Mouse (Mus musculus): ENCODE data around the gene Ltb4r2.

Ltb4r2 gene

DNA sequence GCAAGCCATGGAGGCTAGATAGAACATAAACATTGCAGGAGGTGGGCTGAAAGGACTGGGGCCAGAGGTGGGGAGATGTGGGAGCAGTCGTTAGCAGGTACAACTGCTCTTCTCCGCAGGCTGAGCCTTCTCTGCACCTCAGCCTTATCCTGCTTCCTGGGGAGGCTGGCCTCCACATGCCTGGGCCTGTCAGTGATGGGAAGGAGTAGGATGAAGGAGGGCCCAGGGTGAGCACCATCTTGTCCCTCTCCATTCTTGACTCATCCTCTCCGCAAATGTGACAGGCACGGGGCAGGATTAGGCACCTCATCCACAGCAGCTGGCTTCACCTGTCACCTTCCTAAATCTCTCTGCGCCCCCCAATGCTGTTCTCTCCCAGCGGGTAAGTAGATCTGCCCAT lies at the start of gene Ltb4r2:
Gene Ltb4r2, plus strand, starts transcription at position 266 of the 400 bp plus-strand sequence.
- no peak for DNase-seq (ENCODE audit: low read depth, low spot score)

GRCm38 (mm10) chr14:55711786-55712185 lies 49.4 kb upstream of the Ltb4r2 start:
- no peak for DNase-seq (ENCODE audit: low read depth, low spot score)

DNA sequence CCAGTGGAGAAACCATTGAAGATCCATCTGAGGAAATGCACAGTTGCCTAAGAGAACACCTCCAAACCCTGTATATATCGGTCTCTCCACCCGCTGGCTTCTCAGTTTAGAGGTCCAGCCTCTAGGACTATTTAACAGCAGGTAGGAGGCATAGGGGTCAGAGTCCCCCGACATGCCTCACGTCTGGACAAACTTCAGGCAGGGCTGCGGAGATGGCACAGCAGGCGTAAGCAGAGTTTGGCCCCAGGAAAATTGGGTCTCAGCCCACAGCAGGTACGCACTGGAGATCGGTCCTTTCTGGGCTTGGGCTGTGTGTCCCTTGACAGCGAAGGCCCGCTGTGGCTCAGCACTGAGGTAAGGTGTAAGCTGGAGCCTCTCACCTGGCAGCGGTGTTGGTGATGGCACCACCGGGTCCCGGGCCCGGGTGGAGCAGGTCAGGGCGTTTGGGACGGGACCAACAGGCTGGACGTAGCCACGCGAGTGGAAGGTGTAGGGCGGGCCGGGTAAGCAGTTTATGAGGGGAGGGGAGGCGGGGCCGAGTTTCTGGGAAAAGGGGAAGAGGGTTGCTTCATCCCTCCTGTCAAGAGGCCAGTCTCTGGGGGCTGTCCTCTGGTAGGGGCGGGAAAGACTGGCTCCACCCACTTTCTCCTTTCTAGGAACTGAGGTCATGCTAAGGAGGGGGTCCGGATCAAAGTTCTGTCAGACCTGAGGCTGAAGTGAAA lies 48.1 kb upstream of the Ltb4r2 start:
- no peak for DNase-seq (ENCODE audit: low read depth, low spot score)

GRCm38 (mm10) chr14:55713729-55714122 lies 47.5 kb upstream of the Ltb4r2 start, which contains the start of gene Tgm1:
TSS of gene Tgm1 (minus strand) at chr14:55713926.
- no peak for DNase-seq (ENCODE audit: low read depth, low spot score)

- no peak for DNase-seq (ENCODE audit: low read depth, low spot score)
These were observed 46.3 kb upstream of the Ltb4r2 start for GRCm38 (mm10) chr14:55714893-55715292.

DNA sequence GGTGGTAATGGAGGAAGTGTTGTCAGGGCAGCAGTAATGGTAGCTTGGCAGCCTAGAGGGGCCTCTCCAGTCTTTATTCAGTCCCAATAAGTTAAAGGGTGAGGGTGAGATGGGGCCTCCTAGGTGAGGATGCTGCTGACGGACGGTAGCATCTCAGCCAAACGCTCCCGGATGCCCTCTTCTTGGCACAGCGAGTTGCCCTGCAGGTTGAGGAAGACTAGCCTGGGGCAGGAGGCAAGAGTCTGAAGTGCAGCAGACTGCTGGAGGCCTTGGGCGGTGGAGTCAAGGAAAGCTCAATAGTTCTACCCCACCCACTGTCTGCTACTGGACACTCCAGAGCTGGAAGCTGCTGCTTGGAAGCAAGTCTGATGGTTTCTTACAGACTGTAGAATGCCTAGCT lies 45.0 kb upstream of the Ltb4r2 start:
- DNase-seq (ENCODE audit: low read depth, low spot score): no peak

DNA sequence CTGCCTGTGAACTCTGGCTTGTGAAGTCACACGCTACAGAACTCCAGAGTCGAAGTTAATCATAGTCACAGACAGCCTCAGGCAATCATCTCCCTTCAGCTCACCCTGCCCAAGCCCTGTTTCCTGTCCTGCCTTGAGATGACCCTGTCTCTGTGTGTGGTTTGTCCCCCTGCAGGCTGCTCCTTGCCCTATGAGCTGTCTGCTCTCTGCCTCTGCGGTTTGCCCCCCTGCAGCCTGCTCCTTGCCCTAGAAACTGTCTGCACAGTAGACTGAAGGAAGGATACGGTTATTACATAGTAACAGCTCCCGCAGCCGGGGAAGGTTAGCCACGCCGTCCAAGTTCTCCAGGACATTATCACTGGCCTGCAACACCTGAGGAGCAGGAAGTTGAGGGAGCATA lies 44.3 kb upstream of the Ltb4r2 start:
- DNase-seq (ENCODE audit: low read depth, low spot score): no peak

GRCm38 (mm10) chr14:55719737-55720136 lies 41.5 kb upstream of the Ltb4r2 start:
- no peak for DNase-seq (ENCODE audit: low read depth, low spot score)

DNA sequence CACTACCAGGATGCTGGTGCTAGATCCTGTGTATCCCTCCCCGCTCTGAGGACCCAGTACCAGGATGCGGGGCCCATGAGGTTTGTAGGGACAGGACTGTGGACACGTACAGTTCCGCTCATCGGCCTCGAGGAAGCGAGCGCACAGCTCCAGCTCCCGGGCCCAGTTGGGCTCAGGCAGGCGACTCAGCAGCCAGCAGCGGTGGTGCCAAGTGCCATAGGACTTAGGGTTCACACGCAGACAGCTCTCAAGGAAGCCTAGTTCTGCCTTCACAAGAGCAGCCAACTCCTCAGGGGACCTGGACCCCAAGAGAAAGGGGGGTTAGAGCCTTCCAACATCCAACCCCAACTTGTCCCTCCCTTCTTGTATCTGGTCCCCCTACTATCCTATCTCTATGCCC lies 40.6 kb upstream of the Ltb4r2 start:
- no peak for DNase-seq (ENCODE audit: low read depth, low spot score)

DNA sequence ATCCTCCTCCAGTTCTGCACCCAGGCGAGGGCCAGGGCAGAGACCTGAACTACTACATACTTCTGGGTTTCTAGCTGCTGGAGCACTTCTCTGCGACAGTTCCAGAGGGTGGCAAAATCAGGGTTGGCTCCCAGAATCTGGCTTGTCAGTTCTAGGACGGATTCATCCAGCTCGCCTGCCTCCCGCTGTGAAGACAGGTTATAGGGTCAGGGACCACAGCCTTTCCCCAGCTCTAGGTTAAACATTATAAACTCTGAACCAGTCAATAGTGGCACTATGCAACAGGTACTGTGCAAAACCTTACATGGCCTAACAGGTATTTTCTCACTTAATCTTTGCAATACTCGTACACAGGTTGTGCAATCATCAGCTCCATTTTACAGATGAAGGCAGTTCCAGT lies 40.2 kb upstream of the Ltb4r2 start:
- no peak for DNase-seq (ENCODE audit: low read depth, low spot score)

- DNase-seq (ENCODE audit: low read depth, low spot score): peak; percentile 89
These were observed 39.4 kb upstream of the Ltb4r2 start, which contains the start of gene Rabggta for GRCm38 (mm10) chr14:55721700-55722437. TSS of gene Rabggta (minus strand) at chr14:55722263.

DNA sequence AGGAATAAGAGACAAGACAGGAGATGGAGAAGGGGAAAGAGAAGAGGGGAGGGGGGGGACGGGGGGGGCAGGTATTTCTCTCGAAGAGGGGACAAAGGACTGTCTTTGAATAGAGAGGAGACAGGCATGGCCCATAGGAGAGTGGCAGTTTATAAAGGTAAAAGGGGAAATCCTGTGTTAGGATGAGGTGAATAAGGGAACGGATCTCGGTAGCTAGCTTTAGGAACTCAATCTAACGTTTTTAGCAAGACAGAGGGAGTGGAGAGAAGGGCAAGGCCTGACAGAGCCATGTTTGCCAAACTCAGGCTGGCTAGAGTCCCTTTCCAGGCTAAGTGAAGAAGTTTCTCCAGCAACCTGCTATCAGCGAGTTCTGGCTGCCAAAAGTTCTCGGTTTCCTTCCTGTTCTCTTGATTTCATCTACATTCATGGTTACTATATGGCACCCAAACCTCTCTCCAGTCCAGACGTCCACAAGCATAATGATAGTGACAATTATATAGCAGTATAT lies 38.7 kb upstream of the Ltb4r2 start:
- DNase-seq (ENCODE audit: low read depth, low spot score): no peak

- no peak for DNase-seq (ENCODE audit: low read depth, low spot score)
These were observed 37.8 kb upstream of the Ltb4r2 start for GRCm38 (mm10) chr14:55723433-55723832.

DNA sequence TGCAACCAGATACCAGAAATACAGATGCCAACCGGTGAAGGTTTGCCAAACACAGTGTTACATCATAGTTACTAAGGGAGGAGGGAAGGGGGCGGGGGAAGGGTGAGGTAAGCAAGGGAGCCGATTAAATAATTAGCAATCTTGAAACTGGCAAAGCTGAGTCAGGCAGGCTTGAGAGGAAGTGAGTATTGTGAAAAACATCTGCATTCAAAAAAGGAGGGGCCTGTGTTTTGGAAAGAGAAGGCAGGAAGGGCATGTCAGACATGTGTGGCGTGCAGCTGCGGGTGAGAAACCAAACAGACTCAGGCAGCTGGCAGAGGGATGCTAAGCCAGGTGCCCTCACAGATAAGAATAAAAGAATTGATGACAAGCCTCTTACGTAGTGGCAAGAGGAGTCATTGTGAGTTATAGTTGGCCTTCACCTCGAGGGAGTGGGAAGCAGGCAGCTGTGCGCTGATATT lies 36.8 kb upstream of the Ltb4r2 start:
- DNase-seq (ENCODE audit: low read depth, low spot score): no peak

- DNase-seq (ENCODE audit: low read depth, low spot score): no peak
These were observed 35.0 kb upstream of the Ltb4r2 start for GRCm38 (mm10) chr14:55726261-55726660.

- DNase-seq (ENCODE audit: low read depth, low spot score): no peak
These were observed 33.1 kb upstream of the Ltb4r2 start for GRCm38 (mm10) chr14:55727889-55728685.

DNA sequence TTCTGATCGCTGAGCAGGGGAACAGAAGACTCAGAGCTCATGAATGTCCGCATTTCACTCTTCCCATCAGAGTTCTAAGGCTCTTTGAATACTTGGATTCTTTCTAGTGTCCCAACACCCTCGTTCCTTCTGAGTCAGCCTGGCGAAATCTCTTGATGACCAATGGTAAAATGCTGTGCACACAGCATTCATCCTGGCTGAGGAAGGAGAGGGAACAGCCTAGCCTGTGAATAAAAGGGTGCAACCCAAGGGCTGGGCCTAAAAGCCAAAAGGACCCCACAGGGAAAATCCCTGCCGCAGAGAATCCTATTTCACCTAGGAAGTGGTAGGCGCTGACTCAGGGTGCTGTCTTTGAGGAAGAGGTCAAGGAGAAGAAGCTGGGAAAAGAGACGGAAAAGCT lies 31.1 kb upstream of the Ltb4r2 start:
- DNase-seq (ENCODE audit: low read depth, low spot score): no peak

GRCm38 (mm10) chr14:55730531-55731032 lies 30.6 kb upstream of the Ltb4r2 start:
- no peak for DNase-seq (ENCODE audit: low read depth, low spot score)

- no peak for DNase-seq (ENCODE audit: low read depth, low spot score)
These were observed 27.3 kb upstream of the Ltb4r2 start for GRCm38 (mm10) chr14:55733889-55734288.

- DNase-seq (ENCODE audit: low read depth, low spot score): no peak
These were observed 26.4 kb upstream of the Ltb4r2 start for GRCm38 (mm10) chr14:55734869-55735268.

GRCm38 (mm10) chr14:55735334-55735733 lies 25.9 kb upstream of the Ltb4r2 start:
- no peak for DNase-seq (ENCODE audit: low read depth, low spot score)

DNA sequence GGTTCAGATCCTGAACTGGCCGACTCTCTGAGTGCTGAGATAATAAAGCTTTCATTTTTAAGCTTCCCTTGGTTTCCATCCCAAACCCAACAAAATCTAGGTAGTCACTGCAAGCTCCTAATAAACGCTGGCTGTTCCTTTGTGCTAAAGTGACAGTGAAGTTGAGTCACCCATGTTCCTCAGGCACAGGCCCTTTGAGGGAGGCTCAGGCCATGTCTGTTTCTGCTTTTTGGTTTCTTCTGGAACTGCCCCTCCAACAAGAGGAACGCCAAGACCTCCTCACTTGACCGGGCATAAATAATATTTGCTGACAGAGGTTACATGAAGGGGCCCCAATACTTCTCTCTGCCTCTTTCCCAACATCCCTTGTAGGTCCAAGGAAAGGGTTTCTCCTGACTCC lies 25.5 kb upstream of the Ltb4r2 start:
- no peak for DNase-seq (ENCODE audit: low read depth, low spot score)

Measured in retina, adult 2 months (tissue).